Mouse (Mus musculus) spleen, adult 2 months (tissue): Measurements from ENCODE around the gene Cdc42bpa.

Source experiments
- CTCF ChIP-seq: fragments of 200-500 bp; IDR thresholded peaks from 2 replicates; pipeline ENCODE4 v1.5.1; 2011; ENCODE audit warnings: mild to moderate bottlenecking, inconsistent platforms; ENCODE audit not compliant: insufficient read depth, insufficient read length, insufficient replicate concordance; ENCODE audit errors: extremely low read depth
- POLR2A ChIP-seq: fragments of 200-500 bp; IDR thresholded peaks from 2 replicates; pipeline ENCODE4 v1.6.1; 2011; ENCODE audit warnings: low read depth, low read length, inconsistent platforms

- TF ChIP-seq POLR2A (no peak), CTCF (no peak)
Measured at GRCm38 (mm10) chr1:180162986-180163385, 202.7 kb downstream of the Cdc42bpa start.
